Mouse (Mus musculus): ENCODE measurements at regions not wholly inside any gene's neighbourhood (a gene's known extent, or its start where the extent isn't known, plus 50 kb on each side); places are given as distances from the start of the nearest gene placed in this dataset.

GRCm38 (mm10) chr8:15394722-15395115 is 348.8 kb upstream of the BB014433 start:
- TF ChIP-seq CTCF (IDR thresholded peaks at IDR 0.05; ENCODE audit: extremely low read depth, insufficient read depth, insufficient read length, insufficient replicate concordance) (no peak), POLR2A (IDR thresholded peaks at IDR 0.05; ENCODE audit: low read depth, low read length) (no peak)

Measured in spleen, adult 2 months (tissue).